26 mouse cellular contexts compared by ENCODE assay signal in genomic region chr17:71059213-71059612, GRCm38 (mm10). TPM values are rescaled to one million over a fixed set of nuclear protein-coding genes. Genes with fewer than 3 reads are reported as not detected.
A peak's percentile ranks its signal among the peaks of the same experiment; 100 is the strongest.
DNase-seq lines count a peak whose midpoint lies in the region; ATAC-seq lines count a peak whose summit lies in the region.
"Had no signal": no experiment of that assay in that cellular context is flagged by ENCODE, and none has a peak within 500 bp of the region (broad histone marks: within the 10 kb centered on the region; RNA-seq: fewer than 3 reads in every experiment).

No protein-coding gene starts in this region.

- no peak overlapping the region for H3K9ac ChIP-seq in forebrain, embryonic 14.5 days (ENCODE audit: low read length)
- H3K9ac ChIP-seq: embryonic facial prominence, embryonic 13.5 days; forebrain, embryonic 15.5 days; hindbrain, embryonic 13.5 days; intestine, embryonic 15.5 days had no signal

- intact Hi-C loops in left cerebral cortex, postnatal 25 days (cut with DNase I), result no loop called here

- H3K27ac ChIP-seq in forebrain, embryonic 14.5 days (ENCODE audit: low read depth, low read length), result no peak overlapping the region
- H3K27ac ChIP-seq: embryonic facial prominence, embryonic 10.5 days; embryonic facial prominence, embryonic 13.5 days; forebrain, embryonic 15.5 days; heart, adult 2 months; heart, embryonic 10.5 days; hindbrain, embryonic 13.5 days; intestine, embryonic 15.5 days had no signal

- DNase-seq in 3134 (ENCODE audit: extremely low read depth, insufficient read length, low spot score) (peak; percentile 91), 416B (ENCODE audit: low read depth) (peak; percentile 32), NIH3T3 (ENCODE audit: low read depth) (peak; percentile 93)
- peak; percentile 73 for DNase-seq in fibroblast of lung, adult 2 months (ENCODE audit: low read depth)
- no peak for DNase-seq in adrenal gland, postnatal 14 days
- no peak for DNase-seq in forebrain, embryonic 14.5 days (ENCODE audit: low spot score)
- no peak for DNase-seq in left cerebral cortex, postnatal 25 days (ENCODE audit: low spot score in 2 of 2)
- DNase-seq: adrenal gland, adult 8-10 months; B cell, adult 2 months; cerebellum, adult 11 months; cerebellum, adult 2 months; cerebellum, adult 9-11 months; cerebellum, postnatal 25 days; embryo, embryonic 11 days; gastrocnemius, postnatal 25 days; heart, adult 2 months; kidney, adult 11 months; kidney, adult 8-10 months had no signal

- no peaks in the 10 kb centered on the region for H3K4me1 ChIP-seq in forebrain, embryonic 14.5 days (ENCODE audit: control insufficient read depth, insufficient read depth, low read length)
- H3K4me1 ChIP-seq: forebrain, embryonic 15.5 days; intestine, embryonic 15.5 days had no signal

- no peak for ATAC-seq in forebrain, embryonic 14.5 days
- ATAC-seq: CD4-positive, CD25-positive, alpha-beta regulatory T cell, adult 4 months; forebrain, embryonic 15.5 days; hindbrain, embryonic 16.5 days; intestine, embryonic 15.5 days had no signal

- H3K9me3 ChIP-seq in forebrain, embryonic 14.5 days (replicated peaks; ENCODE audit: control insufficient read depth, low read length), result no peaks in the 10 kb centered on the region
- H3K9me3 ChIP-seq: embryonic facial prominence, embryonic 10.5 days; embryonic facial prominence, embryonic 13.5 days; forebrain, embryonic 15.5 days; heart, embryonic 10.5 days; hindbrain, embryonic 13.5 days; intestine, embryonic 15.5 days had no signal

- 91% methylated on average over 3 of the region's 3 CpGs for WGBS in forebrain, embryonic 14.5 days

- no peaks in the 10 kb centered on the region for H3K27me3 ChIP-seq in forebrain, embryonic 14.5 days (replicated peaks; ENCODE audit: control insufficient read depth, insufficient read depth, low read length)
- H3K27me3 ChIP-seq: embryonic facial prominence, embryonic 13.5 days; forebrain, embryonic 15.5 days; hindbrain, embryonic 13.5 days; intestine, embryonic 15.5 days had no signal

- H3K36me3 ChIP-seq in forebrain, embryonic 14.5 days (ENCODE audit: control insufficient read depth, insufficient read depth, low read length), result no peaks in the 10 kb centered on the region
- H3K36me3 ChIP-seq: embryonic facial prominence, embryonic 10.5 days; embryonic facial prominence, embryonic 13.5 days; forebrain, embryonic 15.5 days; hindbrain, embryonic 13.5 days; intestine, embryonic 15.5 days had no signal

- no peak overlapping the region for H3K4me3 ChIP-seq in forebrain, embryonic 14.5 days (ENCODE audit: low read depth, low read length)
- H3K4me3 ChIP-seq: embryonic facial prominence, embryonic 10.5 days; embryonic facial prominence, embryonic 13.5 days; forebrain, embryonic 15.5 days; heart, adult 2 months; heart, embryonic 10.5 days; hindbrain, embryonic 13.5 days; intestine, embryonic 15.5 days had no signal

- no peak overlapping the region for H3K4me2 ChIP-seq in forebrain, embryonic 14.5 days (ENCODE audit: low read length)
- H3K4me2 ChIP-seq: embryonic facial prominence, embryonic 13.5 days; forebrain, embryonic 15.5 days; hindbrain, embryonic 13.5 days; intestine, embryonic 15.5 days had no signal

RNA-seq across cellular contexts. Expression of gene Myl12a, which starts 56.5 kb away (rescaled TPM):
- 311 and 324 TPM in 2 replicates for total RNA-seq in adrenal gland, postnatal 14 days (2021)
- polyA plus RNA-seq in forebrain, embryonic 14.5 days (2014; fragmentation: Nextera tagmentation; extraction: Ambion mirVana), result 143 and 158 TPM in 2 replicates
- total RNA-seq in left cerebral cortex, postnatal 25 days (2021), result 10 to 100 TPM; 39.2 to 39.9 TPM

RNA-seq across cellular contexts. Expression of gene Myom1, which starts 56.8 kb away (rescaled TPM):
- 4.3 and 8.1 TPM in 2 replicates for total RNA-seq in adrenal gland, postnatal 14 days (2021)
- polyA plus RNA-seq in forebrain, embryonic 14.5 days (2014; fragmentation: Nextera tagmentation; extraction: Ambion mirVana), result 0.82 and 1.0 TPM in 2 replicates
- total RNA-seq in left cerebral cortex, postnatal 25 days (2021), result 1 to 10 TPM; 2.0 to 4.1 TPM

Comparison
In these comparisons a context has a peak if more than half of its experiments do, and no peak if none do; other contexts are left out.
1. DNase-seq: peak in 3134 (single experiment), 416B (single experiment), NIH3T3 (single experiment) and fibroblast of lung, adult 2 months (single experiment); none in adrenal gland, postnatal 14 days (single experiment), forebrain, embryonic 14.5 days (single experiment) and left cerebral cortex, postnatal 25 days (0 of 2).